Mouse (Mus musculus) MEL-GATA-1-ER (cell line): ENCODE data around the gene Rab28.

ENCODE experiments used
- DNase-seq: peaks from one replicate; pipeline ENCODE4 v3.0.0-alpha.2; 2012; ENCODE audit warnings: low read depth; ENCODE audit errors: extremely low read depth

The Rab28 gene

GRCm38 (mm10) chr5:41627224-41628144 lies 80.5 kb downstream of the Rab28 start:
- DNase-seq = no peak

DNA sequence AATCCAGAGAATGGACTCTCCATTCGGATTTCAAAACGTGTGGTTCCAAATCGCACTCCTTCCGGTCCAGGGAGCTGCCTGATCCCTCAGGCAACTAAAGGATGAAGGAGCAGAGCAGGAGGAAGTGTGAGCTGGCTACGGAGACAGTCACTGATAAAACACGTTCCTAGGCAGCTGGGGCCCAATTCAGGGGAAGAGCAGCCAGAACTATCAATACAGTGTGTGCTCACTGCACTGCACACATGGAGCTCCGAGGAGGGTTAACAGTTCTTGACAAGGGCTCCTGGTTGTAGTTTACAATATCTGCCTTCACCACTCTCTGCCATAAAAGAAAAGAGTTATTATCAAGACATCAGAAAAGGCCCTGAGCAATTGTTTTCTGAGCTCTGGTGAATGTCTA lies 82.4 kb downstream of the Rab28 start:
- no peak for DNase-seq

- no peak for DNase-seq
These were observed 86.2 kb downstream of the Rab28 start for GRCm38 (mm10) chr5:41621748-41622147.

DNA sequence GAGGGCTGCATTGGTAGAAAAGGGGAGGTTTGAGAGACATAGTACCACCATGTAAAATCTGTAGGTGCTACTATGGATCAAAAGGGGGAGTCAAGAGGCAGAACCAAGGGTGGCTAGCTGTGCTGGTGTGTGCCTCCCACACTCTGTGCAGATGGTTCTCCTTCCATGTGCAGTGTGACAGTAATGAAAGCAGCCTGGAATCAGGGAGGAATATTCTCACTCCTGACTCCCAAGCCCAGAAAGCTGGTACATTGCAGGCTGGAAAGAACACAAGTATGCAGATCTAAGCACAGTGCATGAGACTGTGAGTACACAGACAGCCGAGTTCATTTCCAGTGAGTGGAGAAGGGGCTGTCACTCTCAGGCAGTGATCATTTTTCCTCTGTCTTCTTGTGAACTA lies 89.0 kb downstream of the Rab28 start:
- DNase-seq = no peak

- no peak for DNase-seq
These were observed 97.4 kb downstream of the Rab28 start for GRCm38 (mm10) chr5:41610447-41611030.

DNA sequence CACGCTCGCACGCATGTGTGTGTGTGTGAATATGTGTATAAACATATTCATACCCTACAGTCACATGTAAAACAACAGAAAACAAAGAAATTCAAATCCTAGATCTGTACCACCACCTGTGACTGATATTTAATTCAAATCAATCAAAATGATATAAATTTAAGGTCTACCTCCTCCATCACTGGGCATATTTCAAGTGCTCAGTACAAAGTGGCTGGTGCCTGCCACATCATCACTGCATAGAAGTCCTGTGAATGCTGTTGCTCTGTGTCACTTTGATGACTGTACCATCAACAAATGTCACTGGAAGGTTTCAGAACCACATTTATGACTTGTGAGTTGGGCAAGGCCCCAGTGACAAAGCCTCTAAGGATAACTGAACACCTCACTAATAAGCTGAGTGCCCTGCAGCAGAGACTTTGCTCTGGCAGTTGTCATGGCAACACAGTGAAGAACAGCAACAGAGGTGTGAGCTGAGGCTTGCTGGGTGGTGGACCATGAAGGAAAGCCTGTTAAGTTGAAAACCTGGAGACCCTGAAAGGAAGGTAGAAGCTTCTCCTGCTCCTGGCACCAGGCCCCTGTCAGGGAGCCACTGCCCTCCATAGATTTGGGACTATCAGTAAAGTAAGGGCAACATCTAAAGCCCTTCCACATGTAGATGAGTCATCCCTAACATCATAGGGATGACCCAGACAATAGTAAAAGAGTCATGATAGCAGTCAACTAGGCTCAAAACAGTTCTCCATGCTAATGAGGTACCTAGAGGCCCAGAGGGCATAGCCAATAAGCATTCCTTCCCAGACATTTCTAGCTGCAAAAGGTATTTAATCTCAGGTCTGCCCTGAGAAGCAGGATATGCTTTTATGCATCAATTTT lies 111.5 kb downstream of the Rab28 start:
- no peak for DNase-seq

DNA sequence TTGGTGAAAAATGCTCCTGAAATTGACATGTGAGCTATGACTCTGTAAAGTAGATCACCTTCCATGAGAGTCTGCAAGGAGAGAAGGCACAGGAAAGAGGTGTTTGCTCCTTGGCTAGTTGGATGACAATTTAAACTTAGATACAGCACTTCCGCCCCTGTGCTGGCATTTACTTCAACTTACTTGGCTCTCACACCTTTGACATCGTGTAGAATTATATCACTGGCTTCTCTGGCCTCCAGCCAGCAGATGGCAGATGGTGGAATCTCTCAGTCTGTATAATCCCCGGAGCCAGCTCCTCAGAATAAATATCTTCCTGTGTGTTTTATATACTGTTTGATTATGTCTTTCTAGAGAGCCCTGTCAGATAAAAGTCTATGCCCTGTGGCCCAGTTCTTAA lies 112.8 kb downstream of the Rab28 start:
- DNase-seq = no peak

DNA sequence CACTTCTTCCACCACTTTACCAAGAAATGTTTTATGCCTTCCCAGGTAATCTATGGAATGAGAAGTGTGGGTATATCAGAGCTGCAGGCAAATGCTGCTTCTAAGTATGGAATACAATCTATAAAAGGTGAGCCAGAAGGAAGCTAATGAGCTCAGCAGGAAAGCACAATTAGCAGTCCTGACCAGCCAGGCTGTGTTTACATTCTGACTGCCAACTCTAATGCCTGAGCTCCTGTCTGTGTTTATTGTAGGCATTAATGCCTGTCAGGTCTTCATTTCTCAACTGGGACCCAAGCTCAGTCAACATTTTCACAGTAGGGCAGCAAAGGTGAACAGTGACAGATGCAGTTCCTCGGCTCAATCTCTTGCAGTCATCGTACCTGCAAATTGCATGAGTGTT lies 129.9 kb downstream of the Rab28 start:
- DNase-seq = no peak
